Mouse (Mus musculus): ENCODE measurements around the gene Zfp961.
"Not testable (repeated sequence)": the region's sequence is repeated elsewhere in the genome, so short reads cannot be mapped to it uniquely, and the experiment has no call there.

Zfp961 gene

DNA sequence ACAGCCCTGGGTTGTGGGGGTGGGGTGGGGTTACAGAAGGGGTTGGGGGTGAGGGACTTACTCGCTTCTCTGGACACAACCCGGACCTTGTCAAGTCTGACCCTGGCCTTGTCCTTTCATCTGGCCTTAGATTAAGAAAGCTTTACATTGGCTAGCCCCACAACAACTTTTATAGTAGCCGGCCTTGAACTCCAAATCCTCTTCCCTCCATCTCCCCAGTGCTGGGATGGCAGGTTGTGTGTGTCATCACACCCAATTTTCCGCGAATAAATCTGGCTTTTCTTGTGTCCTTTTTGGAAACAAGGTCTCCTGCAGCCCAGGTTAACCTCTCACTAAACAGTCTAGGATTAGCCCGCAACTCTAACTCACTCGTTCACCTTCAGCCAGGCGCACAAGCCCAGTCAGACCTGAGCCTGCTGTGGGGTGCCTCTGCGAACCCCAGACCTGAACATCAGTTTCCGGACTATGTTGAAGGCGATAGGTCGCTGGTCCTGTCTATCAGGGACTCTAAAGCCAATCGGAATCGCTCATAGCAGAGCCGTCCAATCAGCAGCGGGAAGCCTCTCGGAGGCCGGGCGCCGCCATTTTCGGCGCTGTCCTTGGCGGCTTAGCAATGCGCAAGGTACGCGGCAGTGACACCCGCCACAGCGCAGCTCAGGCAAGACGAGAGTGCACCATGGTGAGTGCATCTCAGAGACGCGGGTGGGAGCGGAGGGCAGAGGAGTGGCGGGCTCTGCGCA lies at the start of gene Zfp961:
TSS of gene Zfp961 (plus strand) at position 557 of the 740 bp plus-strand sequence.
- DNase-seq (ENCODE audit: low read depth, low spot score) = peak; percentile 99

DNA sequence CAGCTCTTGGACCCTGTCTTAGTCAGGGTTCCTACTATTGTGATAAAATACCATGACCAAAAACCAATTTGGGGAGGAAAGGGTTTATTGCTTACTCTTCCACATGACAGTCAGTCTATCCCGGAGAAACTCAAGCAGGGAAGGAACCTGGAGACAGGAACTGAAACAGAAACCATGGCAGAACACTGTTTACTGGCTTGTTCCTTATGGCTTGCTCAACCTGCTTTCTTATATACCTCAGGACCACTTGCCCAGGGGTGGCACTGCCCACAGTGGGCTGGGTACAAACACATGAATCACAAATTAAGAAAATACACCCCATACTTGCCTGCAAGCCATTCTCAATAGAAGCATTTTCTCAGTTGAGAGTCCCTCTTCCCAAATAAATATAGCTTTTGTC lies 47.8 kb upstream of the Zfp961 start:
- not testable (repeated sequence) for DNase-seq (ENCODE audit: low read depth, low spot score)

DNA sequence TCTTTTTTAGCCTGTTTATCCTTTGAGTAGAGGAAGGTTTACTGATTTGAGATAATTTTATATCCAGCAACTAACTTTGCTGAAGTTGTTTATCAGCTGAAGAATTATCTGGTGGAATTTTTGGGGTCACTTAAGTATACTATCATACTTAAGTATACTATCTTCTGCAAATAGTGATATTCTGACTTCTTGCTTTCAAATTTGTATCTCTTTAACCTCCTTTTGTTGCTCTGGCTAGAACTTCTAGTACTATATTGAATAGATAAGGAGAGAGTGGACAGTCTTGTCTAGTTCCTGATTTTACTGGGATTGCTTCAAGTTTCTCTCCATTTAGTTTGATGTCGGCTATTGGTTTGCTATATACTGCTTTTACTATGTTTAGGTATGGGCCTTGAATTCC lies 44.0 kb upstream of the Zfp961 start:
- no peak for DNase-seq (ENCODE audit: low read depth, low spot score)

DNA sequence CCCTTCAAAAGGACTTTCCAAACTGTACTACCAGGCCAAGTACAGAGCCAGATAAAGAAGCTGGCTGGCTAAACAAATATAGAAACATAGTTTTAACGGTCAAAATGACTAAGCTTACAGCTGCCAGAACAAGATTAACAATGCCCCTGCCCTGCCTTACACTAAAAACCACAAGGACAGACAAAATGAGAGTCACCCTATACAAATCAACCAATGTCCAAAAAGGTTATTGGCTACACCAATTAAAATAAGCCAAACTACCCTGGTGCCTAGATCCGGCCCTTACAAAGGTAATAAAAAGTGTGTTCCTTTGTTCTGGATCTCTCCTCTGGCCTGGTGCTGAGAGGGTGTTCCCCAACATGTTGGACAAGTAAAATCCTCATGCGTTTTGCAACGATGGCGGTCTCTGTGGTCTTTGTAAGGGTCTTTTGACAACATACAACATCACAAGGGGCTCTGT lies 43.0 kb upstream of the Zfp961 start:
- DNase-seq (ENCODE audit: low read depth, low spot score) = no peak

DNA sequence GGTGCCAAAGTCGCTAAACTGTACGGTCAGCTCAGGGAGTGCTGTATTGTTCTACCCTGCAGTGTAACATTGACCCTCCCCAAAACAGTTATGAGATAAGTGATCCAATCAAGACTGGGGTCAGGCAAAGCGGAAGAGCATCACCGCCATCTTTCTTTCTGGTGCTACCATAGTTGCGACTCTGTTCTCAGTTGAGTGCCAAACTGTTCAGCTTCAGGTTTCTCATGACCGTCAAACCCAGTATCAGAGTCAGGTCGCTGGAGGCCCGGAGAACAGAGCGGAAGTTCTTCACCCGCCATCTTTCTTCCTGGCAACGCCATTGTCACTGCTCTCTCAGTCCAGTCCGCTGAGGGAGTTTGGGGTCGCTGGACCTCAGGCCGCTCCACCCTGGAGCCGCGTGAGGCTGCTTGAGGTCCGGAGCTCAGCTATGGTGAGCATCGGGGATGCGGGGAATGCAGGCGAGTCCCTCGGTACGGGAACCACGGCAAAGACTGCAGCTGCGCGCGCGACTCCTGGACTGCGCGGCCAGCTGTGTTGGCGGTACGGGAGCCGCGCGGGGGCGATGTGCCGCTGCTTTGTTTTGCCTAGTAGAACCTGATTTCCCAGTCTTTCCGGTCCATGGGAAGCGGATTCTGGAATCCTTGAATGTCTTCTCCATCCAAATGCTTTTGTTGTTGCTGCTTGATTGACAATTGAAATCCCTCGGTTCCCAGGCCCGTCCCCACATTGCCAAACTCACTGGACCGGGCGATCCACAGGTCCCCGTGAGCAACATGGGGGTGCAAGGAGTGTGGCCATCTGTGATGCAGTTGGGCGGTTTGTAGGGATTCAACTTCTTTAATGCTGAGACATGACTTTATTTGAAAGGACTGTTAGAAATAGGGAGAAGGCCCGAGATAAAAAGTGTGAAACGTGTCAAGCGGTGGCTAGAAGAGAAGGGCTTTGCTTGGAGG lies 42.3 kb upstream of the Zfp961 start, which contains the start of the genes Zfp882 and Zfp617:
TSS of gene Zfp882 (plus strand) at position 300 of the 953 bp plus-strand sequence.
TSS of gene Zfp617 (plus strand) at position 327 of the 953 bp plus-strand sequence.
- DNase-seq (ENCODE audit: low read depth, low spot score) = peak; percentile 97

DNA sequence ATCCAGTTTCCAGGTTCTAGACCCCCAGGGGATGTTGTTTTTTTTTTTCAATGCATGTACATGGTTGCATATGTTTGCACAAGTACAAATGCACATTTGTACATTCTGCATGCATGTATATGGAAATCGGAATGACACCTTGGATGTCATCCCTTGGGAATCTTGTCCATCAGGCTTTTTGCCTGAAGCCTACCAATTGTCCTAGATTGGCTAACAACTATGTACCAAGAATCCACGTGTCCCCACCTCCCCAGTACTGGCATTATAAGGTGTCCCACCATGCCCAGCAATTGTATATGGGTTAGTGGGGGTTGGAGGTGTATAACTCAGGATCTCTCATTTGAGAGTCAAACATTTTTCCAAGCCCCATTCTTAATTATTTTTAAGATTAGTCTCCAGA lies 38.6 kb upstream of the Zfp961 start:
- no peak for DNase-seq (ENCODE audit: low read depth, low spot score)

DNA sequence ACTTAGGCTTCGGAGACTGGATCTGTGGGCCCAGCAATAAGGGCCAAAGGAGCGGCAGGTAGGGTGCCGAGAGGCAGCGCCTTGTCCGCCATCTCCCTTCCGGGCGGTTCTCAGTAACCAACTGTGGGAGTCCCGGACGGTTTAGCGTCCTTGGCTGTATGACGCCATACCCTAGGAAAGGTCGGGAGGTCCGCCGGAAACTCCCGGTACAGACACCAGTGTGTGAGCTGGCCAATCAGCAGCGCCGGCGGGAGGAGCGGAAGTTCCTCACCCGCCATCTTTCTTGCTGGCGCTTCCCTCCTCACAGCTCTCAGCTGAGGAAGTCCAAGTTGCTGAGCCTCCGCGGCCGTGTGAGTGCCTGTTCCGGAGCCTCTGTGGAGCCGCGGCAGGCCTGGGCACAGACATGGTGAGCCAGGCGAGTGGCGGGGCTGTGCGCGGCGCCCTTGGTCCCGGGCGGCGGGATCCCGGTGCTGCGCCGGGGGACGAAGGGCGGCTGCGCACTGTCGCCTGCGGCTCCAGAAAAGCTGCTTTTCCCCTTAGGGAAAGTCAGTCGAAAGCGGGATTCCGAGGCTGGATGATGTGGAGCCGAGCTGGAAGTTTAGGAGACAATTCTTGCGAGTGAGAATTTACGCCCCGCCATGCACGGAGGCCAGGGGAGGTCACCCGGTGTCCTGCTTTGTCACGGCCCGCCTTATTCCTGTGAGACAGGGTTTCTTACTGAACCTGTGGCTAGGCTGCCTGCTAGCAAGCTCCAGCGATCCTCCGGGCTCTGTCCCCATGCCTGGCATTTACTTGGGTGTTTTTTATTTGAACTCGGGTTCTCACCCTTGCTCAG lies 28.1 kb upstream of the Zfp961 start:
- peak; percentile 98 for DNase-seq (ENCODE audit: low read depth, low spot score)

DNA sequence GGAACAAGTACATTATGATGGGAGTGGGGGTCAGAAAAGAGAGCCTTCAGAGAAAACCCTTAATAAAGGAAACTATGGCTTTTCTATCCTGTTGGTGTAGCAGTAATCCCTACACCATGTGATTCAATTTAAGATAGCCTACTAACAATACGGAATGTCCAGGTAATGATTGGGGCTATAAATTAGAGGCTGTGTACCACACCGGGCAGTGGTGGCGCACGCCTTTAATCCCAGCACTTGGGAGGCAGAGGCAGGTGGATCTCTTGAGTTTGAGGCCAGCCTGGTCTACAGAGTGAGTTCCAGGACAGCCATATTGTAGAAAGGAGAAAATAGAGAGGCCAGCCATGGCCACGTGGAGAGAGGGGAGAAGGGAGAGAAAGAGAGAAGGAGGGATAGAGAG lies 25.0 kb upstream of the Zfp961 start:
- DNase-seq (ENCODE audit: low read depth, low spot score) = no peak

DNA sequence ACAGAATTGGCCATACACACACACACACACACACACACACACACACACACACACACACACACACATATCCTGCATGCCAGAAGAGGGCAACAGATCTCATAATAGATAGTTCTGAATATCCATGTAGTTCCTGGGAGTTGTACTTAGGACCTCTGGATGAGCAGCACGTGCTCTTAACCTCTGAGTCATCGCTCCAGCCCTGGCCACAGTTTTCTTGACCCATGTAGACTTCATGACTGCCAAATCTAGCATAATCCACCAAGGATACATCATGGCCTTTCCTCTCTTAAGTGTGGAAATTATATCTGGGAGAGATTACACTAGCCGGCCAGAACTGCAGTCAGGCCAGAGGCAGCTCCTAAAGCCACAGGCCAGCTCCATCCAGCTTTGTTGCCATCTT lies 24.3 kb upstream of the Zfp961 start:
- DNase-seq (ENCODE audit: low read depth, low spot score) = no peak

DNA sequence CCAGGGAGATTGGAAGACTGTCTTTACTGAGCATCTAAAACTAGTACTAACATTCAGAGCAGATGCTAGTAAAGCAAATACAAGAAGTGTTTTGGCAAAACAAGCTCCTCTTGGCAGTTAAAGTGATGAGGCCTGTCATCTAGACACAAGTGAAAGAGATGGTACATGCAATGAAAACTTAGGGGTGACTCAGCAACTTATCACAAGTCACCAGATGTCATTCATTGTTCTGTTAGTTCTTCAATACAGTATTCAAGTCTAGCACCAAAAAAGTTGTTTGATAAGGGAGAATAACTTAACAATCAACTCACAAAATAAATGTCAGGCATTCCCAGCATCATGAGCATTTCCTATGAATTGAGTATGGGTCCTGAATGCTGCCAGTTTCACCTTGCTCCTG lies 23.1 kb upstream of the Zfp961 start:
- DNase-seq (ENCODE audit: low read depth, low spot score) = no peak

DNA sequence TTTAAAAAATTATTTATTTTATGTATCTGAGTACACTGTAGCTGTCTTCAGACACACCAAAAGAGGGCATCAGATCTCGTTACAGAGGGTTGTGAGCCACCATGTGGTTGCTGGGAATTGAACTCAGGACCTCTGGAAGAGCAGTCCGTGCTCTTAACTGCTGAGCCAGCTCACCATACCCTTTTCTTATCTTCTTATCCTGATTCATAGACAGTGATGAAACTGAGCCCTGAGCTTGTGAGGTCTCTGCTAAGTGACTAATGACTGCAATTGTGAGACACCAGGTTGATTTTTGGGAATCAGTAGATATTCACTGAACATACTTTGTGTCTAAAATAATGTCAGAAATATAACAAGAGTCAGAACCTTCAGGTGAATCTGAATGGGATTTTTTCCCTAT lies 12.8 kb upstream of the Zfp961 start:
- not testable (repeated sequence) for DNase-seq (ENCODE audit: low read depth, low spot score)

DNA sequence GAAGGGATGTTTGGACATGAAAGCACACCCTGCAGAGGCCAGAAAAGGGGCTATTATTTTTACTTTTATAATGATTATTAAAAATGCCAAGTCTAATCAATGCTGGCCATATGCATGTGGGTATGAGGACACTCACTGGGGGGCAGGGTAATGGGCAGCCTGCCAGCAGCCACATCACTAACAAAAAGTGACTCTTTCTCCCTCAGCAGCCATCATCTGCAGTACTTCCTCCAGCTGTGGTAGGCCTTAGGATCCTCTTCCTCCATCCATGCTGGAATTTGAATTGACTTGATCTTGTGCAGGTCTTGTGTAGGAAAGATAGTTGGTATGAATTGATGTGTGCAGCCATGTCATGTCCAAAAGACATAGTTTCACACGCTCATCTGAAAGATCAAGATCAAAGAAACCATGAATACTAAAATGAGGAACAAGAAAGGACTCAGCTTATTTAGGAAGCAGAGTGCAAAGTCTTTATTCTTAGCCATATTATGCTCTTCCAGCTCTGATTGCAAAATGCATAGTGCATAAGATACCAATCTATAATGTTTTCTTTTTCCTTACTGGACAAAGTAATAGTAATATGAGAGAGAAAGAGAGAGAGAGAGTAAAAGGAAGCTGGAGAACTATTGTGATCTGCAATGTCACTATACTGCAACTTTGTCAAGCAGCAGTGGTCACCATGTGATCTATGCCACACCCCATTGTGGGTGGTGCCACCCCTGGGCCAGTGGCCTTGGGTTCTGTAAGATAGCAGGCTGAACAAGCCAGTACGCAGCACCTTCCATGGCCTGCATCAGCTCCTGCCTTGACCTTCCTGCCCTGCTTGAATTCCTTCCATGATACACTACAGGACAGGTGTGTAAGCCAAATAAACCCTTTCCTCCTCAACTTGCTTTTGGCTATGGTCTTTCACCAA lies 10.3 kb upstream of the Zfp961 start:
- DNase-seq (ENCODE audit: low read depth, low spot score) = no peak

DNA sequence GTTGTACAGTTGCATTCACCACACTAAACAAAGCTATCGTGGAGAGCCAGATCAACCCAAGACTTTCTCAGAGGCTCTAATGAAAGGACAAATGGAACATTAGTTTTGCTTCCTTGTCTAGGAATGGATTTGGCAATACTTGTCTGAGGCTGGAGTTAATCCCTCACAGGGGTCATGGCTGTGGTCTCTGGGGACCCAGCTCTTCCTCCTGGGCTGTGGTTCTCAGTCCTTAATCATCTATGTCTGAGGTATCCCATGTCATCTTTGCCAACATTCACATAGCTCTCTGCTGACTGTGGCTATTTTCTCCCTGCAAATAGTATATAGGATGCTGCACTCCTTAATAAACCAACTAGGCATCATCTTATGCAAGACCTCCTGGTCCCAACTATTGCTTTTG lies 9.1 kb upstream of the Zfp961 start:
- DNase-seq (ENCODE audit: low read depth, low spot score) = no peak

DNA sequence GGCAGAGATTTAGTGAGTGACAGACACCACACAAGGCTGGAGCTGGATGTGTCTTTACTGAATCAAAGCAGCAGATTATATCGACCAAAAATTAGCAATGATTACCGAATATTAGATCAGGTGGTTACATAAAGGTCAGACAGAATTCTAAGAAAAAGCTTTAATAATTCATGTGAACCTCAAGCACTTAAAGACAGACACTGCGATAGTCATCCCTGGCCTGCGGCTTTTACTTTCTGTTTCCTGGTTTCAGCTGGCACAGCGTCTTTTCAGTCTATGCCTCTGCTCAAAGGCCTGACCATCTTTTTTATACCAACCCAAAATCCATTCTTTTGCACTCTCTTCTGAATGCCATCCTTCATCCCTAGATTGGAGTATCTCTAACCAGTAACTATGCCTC lies 2.2 kb upstream of the Zfp961 start:
- DNase-seq (ENCODE audit: low read depth, low spot score) = no peak

DNA sequence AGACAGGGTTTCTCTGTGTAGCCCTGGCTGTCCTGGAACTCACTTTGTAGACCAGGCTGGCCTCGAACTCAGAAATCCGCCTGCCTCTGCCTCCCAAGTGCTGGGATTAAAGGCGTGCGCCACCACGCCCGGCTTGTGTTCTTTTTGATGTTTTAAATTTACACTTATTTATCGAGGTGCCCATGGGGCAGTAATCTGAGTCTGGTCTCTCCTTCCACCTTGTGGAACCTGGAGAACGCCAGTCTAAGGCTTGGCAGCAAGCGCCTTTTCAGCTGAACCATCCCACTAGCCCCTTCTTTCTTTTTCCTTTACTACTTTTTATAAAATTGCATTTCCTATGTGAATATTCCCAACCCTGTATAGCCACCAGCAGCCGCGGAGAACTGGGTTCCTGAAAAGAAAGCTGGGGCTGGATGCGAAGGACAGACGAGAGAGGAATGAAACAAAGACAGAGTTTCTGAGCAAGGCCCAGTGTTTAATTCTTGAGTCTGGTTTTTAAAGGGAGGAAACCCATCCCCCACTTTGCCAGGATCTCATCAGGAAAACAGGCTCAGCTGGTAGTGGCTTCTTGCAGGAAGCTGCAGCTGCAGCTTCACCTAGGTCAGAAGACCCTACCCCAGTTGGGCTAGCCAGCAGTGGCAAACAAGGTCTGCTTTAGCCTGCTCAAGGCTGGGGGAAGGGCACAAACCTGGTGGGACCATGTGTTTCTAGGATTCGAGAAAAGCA lies 761 bp downstream of the Zfp961 start:
- peak; percentile 93 for DNase-seq (ENCODE audit: low read depth, low spot score)

DNA sequence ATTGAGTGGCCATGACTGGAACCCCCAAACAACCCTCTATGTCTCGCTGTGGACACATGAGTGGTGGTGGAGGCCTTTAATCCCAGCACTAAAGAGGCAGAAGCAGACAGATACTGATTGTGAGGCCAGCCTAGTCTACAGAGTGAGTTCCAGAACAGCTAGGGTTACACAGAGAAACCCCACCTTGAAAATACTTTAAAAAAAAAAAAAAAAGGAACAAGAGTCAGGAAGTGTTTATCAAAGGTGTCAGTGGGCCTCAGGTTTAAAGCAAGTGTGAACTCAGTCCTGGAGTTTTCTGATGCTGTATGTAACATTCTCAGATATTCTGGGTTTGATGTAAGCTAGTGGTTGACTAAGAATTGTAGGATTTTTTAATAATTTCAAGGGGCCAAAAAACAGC lies 1.7 kb downstream of the Zfp961 start:
- no peak for DNase-seq (ENCODE audit: low read depth, low spot score)

DNA sequence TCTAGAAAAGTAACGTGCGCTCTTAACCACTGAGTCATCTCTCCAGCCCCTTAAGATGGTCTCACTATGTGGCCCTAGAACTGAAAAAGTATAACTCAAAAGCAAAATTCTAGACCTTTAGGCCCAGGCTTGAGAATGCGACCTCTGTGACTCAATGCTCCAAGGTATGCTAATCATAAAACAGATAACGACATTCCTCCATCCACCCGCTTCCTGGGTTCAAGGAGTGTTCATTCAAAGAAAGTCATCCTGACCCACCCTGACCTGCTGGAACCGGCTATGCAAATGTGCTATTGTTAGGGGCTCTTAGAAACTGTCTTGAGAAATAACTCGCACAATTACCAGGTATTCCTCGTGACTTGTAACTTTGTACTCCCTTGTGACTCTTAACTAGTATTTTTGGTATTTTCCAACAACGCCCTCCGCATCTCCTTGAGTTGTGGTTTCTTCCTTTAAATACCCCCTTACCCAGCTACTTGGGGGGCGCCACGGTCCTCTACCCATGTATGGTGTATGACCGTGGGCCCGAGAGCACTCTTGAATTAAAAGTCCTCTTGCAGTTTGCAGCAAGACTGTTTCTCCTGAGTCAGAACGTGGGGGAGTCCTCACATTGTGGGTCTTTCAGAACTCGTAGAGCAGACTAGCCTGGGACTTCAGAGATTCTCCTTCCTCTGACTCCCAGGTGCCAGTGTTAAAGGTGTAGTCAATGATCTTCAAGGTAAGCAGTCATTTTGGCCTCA lies 2.3 kb downstream of the Zfp961 start:
- DNase-seq (ENCODE audit: low read depth, low spot score) = peak; percentile 87

DNA sequence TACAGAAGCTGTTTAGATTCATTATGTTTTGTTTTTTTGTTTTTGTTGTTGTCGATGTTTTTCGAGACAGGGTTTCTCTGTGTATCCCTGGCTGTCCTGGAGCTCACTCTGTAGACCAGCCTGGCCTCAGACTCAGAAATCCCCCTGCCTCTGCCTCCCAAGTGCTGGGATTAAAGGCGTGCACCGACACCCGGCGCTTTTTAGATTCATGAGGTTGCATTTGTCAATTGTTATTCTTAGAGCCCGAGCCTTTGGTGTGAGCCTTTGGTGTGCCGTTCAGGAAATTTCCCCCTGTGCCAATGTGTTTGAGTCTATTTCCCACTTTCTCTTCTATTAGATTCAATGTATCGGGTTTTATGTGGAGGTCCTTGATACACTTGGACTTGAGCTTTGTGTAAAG lies 3.8 kb downstream of the Zfp961 start:
- peak; percentile 74 for DNase-seq (ENCODE audit: low read depth, low spot score)

DNA sequence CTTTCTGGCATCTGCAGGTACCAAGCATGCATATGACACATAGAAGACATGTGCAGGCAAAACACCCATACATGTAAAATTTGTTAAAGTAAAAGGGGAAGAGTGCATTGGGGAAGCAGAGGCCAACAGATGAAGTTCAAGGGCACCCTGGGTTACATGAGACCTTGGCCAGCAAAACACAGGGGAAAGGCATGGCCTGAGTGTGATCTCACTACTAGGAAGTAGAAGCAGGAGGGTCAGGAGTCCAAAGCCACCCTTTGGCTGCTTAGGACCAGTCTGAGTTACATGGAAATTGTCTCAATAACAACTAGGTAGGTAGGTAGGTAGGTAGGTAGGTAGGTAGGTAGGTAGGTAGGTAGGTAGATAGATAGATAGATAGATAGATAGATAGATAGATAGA lies 9.6 kb downstream of the Zfp961 start:
- no peak for DNase-seq (ENCODE audit: low read depth, low spot score)
